Mouse (Mus musculus) natural killer cell, adult 2 months (primary cell): ENCODE data around the gene Pde1b.

Source experiments
- DNase-seq, 2 experiments: peaks; one replicate each; pipeline ENCODE4 v3.0.0; 2022; ENCODE audit warnings: low spot score in 2 of 2

Gene Pde1b

DNA sequence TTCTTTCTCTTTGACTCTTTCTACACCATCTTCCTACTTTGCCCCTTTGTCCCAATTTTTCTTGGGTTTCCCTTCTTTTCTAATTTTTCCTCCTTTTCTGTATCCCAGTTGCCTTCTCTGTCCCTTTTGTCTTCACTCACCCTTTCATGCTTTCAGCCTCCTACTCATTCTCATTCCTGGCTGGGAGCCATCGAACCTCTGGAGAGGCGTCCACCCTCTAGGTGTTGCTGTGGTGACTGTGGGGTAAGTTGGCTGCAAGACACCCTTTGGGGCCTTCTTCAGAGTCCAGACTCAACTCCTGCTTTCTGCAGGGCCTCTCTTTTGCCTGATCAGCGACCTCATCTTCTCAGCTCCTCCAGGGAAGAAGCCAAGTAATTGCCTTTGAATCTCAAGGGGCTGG, 6.5 kb downstream of the Pde1b start:
- no peak for DNase-seq

DNA sequence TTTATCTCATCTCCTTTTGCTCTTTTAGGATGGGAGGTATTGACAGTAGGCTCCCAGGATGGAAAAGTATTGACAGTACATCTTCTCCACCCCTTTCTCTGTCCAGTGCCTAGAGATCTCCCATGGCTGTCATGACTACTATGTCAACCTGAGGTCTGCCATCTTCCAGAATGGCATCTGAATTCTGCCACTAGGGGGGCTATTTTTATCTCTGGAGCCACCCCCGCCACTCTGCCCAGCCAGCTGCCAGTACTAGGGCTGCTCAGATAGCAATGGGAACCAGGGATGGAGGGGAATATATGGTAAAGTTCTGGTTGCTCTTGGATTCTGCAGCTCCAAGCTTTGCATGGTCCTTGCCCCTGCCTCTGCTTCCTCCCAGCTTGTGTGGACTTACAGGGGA, 8.8 kb downstream of the Pde1b start:
- DNase-seq, result no peak

GRCm38 (mm10) chr15:103513621-103514031, 10.8 kb downstream of the Pde1b start:
- no peak for DNase-seq

GRCm38 (mm10) chr15:103514119-103514518, 11.3 kb downstream of the Pde1b start:
- peak; percentile 34 to 38 for DNase-seq

GRCm38 (mm10) chr15:103514914-103515313, 12.1 kb downstream of the Pde1b start:
- no peak for DNase-seq

GRCm38 (mm10) chr15:103518600-103519385, 16.0 kb downstream of the Pde1b start:
- DNase-seq, result no peak

GRCm38 (mm10) chr15:103519386-103520378, 16.8 kb downstream of the Pde1b start:
- DNase-seq, result no peak

DNA sequence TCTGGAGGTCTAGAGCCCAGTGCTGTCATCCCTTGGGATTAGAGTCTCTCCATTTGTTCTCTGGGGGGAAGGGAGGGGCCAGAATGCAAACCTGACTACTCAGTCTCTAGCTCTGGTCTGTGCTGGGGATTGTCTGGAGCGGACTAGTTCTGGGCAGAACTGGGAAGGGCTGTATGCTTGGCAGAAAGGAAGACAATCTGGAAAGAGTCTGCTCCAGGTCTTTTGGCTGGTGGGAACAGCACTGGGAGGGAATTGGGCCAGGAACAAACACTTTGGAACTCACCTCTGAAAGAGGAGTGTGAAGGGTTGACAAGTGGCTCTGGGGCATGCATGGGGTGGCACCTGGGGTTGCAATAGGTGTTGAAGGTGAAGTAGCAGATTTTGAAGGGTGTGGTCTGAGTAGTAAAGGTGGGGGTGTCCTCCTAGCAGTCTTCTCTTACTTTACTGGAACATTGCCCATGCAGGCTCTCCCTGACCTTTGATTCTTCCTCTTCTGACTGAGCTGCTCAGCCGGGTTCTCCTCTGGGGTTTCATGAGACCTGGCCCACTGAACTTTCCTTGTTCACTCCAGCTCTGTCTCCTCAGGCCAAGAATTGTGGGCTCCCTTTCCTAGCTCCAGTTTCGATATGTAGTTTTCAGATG, 19.7 kb downstream of the Pde1b start:
- no peak for DNase-seq

DNA sequence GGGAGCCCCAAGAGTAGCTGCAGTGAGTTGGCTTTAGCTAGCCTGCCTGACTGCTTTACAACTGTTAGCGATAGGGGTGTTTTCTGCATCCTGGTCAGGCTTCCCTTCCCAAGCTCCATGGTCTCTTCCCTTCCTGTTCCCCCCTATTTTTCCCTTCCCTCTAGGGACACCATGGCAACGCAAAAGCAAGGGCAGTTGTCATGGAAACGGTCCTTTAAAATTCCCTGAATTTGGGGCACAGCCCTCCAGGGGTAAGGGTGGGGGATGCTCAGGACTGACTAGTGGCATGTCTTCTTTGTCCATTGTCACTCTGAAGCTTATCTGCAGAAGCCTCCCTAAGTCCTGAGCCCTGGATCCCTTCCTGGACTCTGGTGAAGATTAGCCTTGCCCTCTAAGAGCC, 20.3 kb downstream of the Pde1b start:
- DNase-seq, result no peak

- peak; percentile 13 to 37 for DNase-seq
These were observed 27.5 kb downstream of the Pde1b start for GRCm38 (mm10) chr15:103530372-103530771.

DNA sequence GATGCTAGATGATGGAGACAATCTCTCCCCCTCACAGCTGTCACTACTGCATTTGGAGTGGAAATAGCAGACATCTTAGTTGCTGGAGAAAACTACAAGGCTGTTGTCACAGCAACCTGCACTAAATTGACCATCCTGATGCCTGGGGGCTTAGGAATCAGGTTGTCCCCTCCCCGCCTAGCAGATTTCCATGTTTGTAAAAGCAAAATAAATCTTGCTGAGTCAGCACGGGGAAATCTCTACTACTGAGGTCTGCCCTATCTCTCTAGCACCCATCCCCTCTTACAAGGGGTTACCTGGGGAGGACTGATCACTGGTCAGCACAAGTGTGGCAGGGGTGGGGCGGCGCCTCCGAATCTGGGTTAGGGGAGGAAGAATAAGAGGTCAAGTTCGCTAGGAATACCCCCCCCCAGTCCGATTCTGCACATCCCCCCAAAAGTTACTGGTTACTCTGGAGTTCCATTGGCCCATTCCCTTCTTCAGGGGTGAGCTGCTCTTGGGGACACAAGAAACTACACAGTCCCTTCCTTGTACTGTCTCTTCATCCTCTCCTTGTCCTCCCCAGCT, 31.3 kb downstream of the Pde1b start:
- DNase-seq, result no peak

GRCm38 (mm10) chr15:103535030-103535429, 32.2 kb downstream of the Pde1b start:
- DNase-seq, result no peak

DNA sequence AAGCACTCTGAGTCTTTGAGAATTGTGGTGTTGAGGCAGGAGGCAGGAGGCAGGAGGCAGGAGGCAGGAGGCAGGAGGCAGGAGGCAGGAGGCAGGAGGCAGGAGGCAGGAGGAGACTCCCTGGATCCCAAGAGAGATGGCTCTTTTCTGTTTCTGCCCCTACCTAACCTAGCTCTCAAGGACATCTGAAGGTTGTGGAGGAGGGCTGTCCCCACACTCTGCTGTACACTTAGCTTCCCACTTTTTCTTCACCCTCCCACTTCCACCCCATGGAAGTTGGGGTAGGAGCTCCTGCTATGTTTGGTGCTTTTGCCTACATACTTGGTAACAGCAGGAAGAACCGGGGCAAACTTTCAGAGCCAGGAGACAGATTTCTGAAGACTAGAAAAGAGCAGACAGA, 33.0 kb downstream of the Pde1b start:
- no peak for DNase-seq

- no peak for DNase-seq
These were observed 33.6 kb downstream of the Pde1b start for GRCm38 (mm10) chr15:103536456-103536855.

DNA sequence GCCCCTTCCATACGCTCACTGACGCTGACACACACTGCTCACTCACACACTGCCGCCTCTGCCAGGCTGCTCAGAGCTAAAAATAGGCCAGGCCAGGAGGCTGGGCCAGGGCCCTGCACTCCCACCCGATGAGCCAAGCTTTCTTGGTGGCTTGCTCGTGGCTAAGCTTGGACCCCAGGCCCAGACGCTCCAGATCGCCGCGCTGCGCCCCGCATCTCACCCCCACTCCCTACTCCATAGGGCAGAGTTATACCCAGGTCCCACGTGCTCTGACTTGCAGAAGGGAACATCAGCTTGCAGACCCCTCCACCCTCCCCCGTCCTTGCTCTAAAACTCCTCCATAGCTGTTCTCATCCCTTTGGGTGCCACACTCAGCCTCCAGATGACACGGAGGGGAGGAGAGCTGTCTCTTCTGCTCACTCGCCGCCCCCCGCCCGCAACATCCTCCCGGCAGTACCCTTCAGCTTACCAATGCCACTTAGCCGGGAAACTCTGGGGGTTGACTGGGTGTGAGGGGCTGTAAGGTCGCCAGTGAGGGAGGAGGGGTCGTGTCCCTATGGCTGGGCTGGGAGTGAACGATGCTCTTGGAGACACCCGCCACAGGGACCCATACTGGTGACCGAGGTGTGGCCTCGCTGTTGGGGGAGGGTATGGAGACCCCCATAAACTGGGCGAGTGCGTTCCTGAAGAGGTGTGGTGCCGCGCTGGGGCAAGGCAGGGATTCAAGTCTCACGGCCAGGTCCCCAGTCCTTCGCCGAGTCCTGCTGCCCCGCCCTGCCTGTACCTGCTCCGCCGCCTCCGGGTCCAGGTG, 34.4 kb downstream of the Pde1b start:
- no peak for DNase-seq

DNA sequence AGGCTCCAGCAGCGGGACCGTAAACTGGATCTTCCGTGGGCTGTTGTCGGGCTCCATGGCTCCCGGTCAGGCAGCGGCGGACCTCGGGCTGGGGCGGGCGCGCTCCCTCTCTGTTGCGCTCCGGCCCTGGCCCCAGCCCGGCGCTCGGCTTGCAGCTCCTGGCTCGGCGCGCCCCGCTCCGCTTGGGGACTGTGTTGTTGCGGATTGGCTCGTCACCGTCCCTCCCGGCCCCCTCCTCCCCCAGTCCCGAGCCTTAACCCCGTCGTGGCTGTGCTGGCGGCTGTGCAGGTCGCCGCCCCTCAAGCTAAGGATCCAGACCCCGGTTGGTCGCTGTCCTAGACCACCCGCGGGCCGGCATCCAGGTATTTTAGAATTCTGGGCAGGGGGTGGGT, 35.0 kb downstream of the Pde1b start, which contains the start of gene Ppp1r1a:
Ppp1r1a (minus strand) TSS at position 182 of the 392 bp plus-strand sequence.
- no peak for DNase-seq

GRCm38 (mm10) chr15:103539259-103539658, 36.4 kb downstream of the Pde1b start:
- no peak for DNase-seq

DNA sequence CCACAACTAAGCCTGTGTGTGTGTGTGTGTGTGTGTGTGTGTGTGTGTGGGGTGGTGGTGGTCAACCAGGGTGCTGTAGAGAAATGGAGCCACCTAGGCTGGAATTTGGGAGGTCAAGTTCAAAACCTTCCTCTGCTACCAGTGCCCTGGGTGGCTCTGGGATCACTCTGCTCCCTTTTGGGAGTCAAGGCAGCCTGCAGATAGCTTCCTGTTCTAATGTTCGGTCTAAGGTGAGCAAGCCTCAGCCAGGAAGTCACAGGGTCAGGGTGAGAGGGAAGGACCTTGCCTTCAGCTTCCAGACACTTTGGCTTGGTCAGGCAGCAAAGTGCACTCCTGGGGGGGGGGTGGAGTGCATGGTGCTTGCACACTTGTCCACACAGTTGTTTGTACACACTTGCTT, 37.8 kb downstream of the Pde1b start:
- no peak for DNase-seq

GRCm38 (mm10) chr15:103542526-103542925, 39.7 kb downstream of the Pde1b start:
- DNase-seq, result no peak

GRCm38 (mm10) chr15:103547983-103548382, 45.1 kb downstream of the Pde1b start:
- DNase-seq, result no peak

DNA sequence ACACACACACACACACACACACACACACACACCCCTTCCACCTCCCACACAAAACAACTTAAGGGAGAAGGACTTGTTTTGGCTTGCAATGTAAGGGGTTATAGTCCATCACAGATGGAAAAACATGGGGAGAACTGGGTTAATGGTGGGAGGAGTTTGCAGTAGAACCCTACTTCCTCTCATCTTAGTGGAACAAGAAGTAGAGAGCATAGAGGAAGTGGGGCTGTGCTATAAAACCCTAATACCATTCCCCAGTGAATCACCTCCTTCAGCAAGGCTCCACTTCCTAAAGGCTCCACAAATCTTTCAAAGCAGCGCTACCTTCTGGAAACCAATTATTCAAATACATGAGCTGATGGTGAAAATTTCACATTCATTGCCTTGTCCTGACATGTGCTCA, 46.6 kb downstream of the Pde1b start:
- DNase-seq, result no peak
